Mouse (Mus musculus): ENCODE results near the gene Dlgap4. TPM values are rescaled to one million over a fixed set of nuclear protein-coding genes. Genes with fewer than 3 reads are reported as not detected.

Dlgap4 gene
- total and polyA plus RNA-seq, 3 experiments, result 10.4 to 39.6 TPM; not detected in 1

DNA sequence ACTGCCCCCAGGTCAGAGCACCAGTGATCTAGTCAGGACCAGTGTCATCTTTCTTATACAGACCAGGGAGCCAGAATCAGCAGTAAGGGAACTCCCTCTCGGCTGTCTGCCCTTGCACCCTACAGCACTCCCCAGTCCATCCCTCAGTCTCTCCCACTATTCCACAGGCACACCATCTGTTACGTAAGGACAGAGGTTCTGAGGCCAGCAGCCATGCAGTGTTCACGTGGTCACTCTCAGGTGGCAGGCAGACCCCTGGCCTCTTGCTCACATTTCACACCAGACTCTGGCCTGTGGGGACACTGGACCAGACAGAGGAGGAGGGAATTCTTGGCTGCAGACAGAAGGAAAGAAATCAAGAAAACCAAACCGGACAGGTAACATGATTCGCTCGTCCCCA, 42.0 kb upstream of the Dlgap4 start:
- Histone ChIP-seq H3K79me2 (ENCODE audit: control insufficient read depth, insufficient read depth, low read length, poor library complexity) (no peaks in the 10 kb centered on the region), H3K36me3 (ENCODE audit: control insufficient read depth in 1 of 2, insufficient read depth in 2 of 2, low read length in 2 of 2) (no peaks in the 10 kb centered on the region), H3K9ac (ENCODE audit: control insufficient read depth, low read depth, low read length, poor library complexity, severe bottlenecking) (no peak overlapping the region), H3K4me1 (ENCODE audit: control insufficient read depth in 1 of 2, insufficient read depth in 2 of 2, low read length in 2 of 2) (no peaks in the 10 kb centered on the region), H3K27ac (ENCODE audit: control insufficient read depth, low read depth, low read length) (no peak overlapping the region), H3K4me3 (ENCODE audit: control insufficient read depth in 1 of 2, insufficient read depth in 1 of 2, low read depth in 2 of 2, low read length in 2 of 2) (no peak overlapping the region), H3K9me3 (replicated peaks; ENCODE audit: insufficient read depth, low read length) (no peaks in the 10 kb centered on the region), H3K27me3 (ENCODE audit: control insufficient read depth in 1 of 2, insufficient read depth in 2 of 2, low read length in 2 of 2) (no peaks in the 10 kb centered on the region)
- TF ChIP-seq ELF1 (IDR thresholded peaks at IDR 0.05; ENCODE audit: low read depth, low read length) (no peak), UBTF (IDR thresholded peaks at IDR 0.05; ENCODE audit: borderline replicate concordance, insufficient read depth, low read depth, low read length) (no peak), ZMIZ1 (IDR thresholded peaks at IDR 0.05; ENCODE audit: low read depth, low read length) (no peak), JUND (IDR thresholded peaks at IDR 0.05; ENCODE audit: low read depth, low read length) (no peak)
- DNase-seq (ENCODE audit: low read depth, low spot score), result no peak

DNA sequence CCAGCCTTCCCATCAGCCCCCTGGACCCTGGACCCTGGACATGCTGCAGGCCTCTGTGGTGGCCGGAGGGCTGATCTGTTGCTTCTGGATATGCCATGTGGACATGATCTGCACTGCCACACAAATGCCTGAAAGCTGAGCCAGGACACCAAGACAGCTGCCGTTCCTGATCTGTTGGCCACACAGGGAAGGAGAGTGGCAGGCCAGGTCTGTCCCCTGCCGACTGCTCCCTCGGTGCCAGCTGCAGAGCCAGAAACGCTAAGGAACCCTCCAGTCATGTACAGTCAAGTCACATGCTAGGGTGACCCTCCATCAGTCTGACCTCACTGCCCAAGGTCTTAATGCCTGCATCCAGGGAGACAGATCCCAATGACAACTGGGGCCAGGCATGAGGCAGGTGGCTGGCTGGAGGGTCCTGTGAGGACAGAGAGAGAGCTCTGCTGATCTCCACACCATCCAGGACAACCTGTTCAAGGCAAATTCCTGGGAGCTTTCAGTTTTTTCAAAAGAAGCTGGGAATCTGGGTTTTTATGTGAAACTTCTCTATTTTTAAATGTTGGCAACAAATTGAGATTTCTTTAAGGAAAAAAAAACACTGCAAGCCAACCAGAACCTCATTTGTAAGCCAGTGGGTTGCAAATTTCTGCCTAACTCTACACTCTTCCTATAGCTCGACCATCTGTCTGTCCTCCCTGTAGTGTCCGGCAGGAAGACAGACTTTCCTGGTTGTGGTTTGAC, 36.5 kb upstream of the Dlgap4 start:
- DNase-seq (ENCODE audit: low read depth, low spot score), result no peak
- Histone ChIP-seq H3K9me3 (replicated peaks; ENCODE audit: insufficient read depth, low read length) (no peaks in the 10 kb centered on the region), H3K4me1 (ENCODE audit: control insufficient read depth in 1 of 2, insufficient read depth in 2 of 2, low read length in 2 of 2) (no peaks in the 10 kb centered on the region), H3K79me2 (ENCODE audit: control insufficient read depth, insufficient read depth, low read length, poor library complexity) (no peaks in the 10 kb centered on the region), H3K27ac (ENCODE audit: control insufficient read depth, low read depth, low read length) (no peak overlapping the region), H3K9ac (ENCODE audit: control insufficient read depth, low read depth, low read length, poor library complexity, severe bottlenecking) (no peak overlapping the region), H3K27me3 (ENCODE audit: control insufficient read depth in 1 of 2, insufficient read depth in 2 of 2, low read length in 2 of 2) (0 out of 4 replicates have a peak, but pooled peaks cover 0 to 3% of the 10 kb centered on the region in 2 experiments), H3K36me3 (ENCODE audit: control insufficient read depth in 1 of 2, insufficient read depth in 2 of 2, low read length in 2 of 2) (no peaks in the 10 kb centered on the region), H3K4me3 (ENCODE audit: control insufficient read depth in 1 of 2, insufficient read depth in 1 of 2, low read depth in 2 of 2, low read length in 2 of 2) (no peak overlapping the region)
- no peak for TF ChIP-seq MYC (IDR thresholded peaks at IDR 0.05; ENCODE audit: low read depth, low read length)
- no peak for TF ChIP-seq MEF2A (IDR thresholded peaks at IDR 0.05; ENCODE audit: extremely low read depth, insufficient replicate concordance, low read depth, low read length, poor library complexity, severe bottlenecking)
- no peak for TF ChIP-seq CTCF (IDR thresholded peaks at IDR 0.05 in 2 of 3, conservative IDR thresholded peaks at IDR 0.05 in 1 of 3; ENCODE audit: control insufficient read depth in 1 of 3, insufficient read depth in 1 of 3, low read depth in 2 of 3, low read length in 3 of 3, poor library complexity in 1 of 3, severe bottlenecking in 1 of 3)
- no peak for TF ChIP-seq EP300 (IDR thresholded peaks at IDR 0.05; ENCODE audit: low read depth in 1 of 2, low read length in 2 of 2)
- no peak for TF ChIP-seq ZMIZ1 (IDR thresholded peaks at IDR 0.05; ENCODE audit: low read depth, low read length)
- TF ChIP-seq UBTF (IDR thresholded peaks at IDR 0.05; ENCODE audit: borderline replicate concordance, insufficient read depth, low read depth, low read length), result no peak
- no peak for TF ChIP-seq ZNF384 (IDR thresholded peaks at IDR 0.05; ENCODE audit: low read depth, low read length)
- no peak for TF ChIP-seq POLR2AphosphoS2 (IDR thresholded peaks at IDR 0.05; ENCODE audit: low read length)
- TF ChIP-seq KAT2A (conservative IDR thresholded peaks at IDR 0.05; ENCODE audit: low read depth, low read length), result no peak
- TF ChIP-seq NELFE (IDR thresholded peaks at IDR 0.05; ENCODE audit: low read depth, low read length), result no peak
- TF ChIP-seq ELF1 (IDR thresholded peaks at IDR 0.05; ENCODE audit: low read depth, low read length), result no peak
- no peak for TF ChIP-seq MAZ (IDR thresholded peaks at IDR 0.05; ENCODE audit: low read depth, low read length)
- TF ChIP-seq SIN3A (IDR thresholded peaks at IDR 0.05; ENCODE audit: low read length), result no peak
- TF ChIP-seq JUND (IDR thresholded peaks at IDR 0.05; ENCODE audit: low read depth, low read length), result no peak
- TF ChIP-seq CHD2 (IDR thresholded peaks at IDR 0.05; ENCODE audit: low read length), result no peak
